Mouse (Mus musculus) cerebellum, adult 2 months (tissue): ENCODE results near the gene Stxbp4.

Source experiments
- CTCF ChIP-seq: fragments of 200-500 bp; IDR thresholded peaks from 2 replicates; pipeline ENCODE4 v1.5.1; 2011; ENCODE audit warnings: low read depth, mild to moderate bottlenecking, control low read depth, low read length, moderate library complexity, borderline replicate concordance; ENCODE audit not compliant: insufficient read depth
- POLR2A ChIP-seq: fragments of 200-500 bp; IDR thresholded peaks from 2 replicates; pipeline ENCODE4 v1.6.1; 2011; ENCODE audit warnings: low read length, control low read depth, borderline replicate concordance; ENCODE audit not compliant: insufficient read depth

DNA sequence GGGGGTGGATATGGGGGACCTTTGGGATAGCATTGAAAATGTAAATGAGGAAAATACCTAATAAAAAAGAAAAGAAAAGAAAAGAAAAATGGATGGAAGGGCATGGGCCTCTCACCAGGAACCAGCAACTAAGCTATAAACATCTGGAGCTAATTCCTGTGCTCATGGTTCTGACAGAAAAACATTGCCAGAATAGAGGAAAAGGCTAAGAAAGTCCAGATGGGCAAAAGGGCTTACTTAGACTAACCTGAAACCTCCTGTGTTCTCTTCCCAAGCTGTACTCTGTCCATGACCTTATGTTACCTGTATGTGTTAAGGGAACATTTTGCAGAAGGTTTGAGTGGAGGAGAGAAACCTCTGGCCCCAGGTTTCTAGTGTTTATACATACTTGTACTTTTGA, 25.8 kb downstream of the Stxbp4 start:
- TF ChIP-seq CTCF = no peak
- no peak for TF ChIP-seq POLR2A
